Mouse (Mus musculus) Patski (cell line): ENCODE data around the gene Blvra. TPM values are rescaled to one million over a fixed set of nuclear protein-coding genes. Genes with fewer than 3 reads are reported as not detected.
"Not testable (repeated sequence)": the region's sequence is repeated elsewhere in the genome, so short reads cannot be mapped to it uniquely, and the experiment has no call there.

Source experiments
- ATAC-seq: fragments of 100-300 bp; one replicate; pipeline ENCODE4 v1.8.0; 2021
- CTCF ChIA-PET: fragments of 350-600 bp; sonication (Branson Sonifier 250); formaldehyde crosslinking; loops from one replicate; lab custom pipeline; 2022; ENCODE audit warnings: inconsistent platforms; lab: Charles Lee
- POLR2A ChIA-PET: fragments of 350-600 bp; sonication (Branson Sonifier 250); formaldehyde crosslinking; loops from one replicate; lab custom pipeline; 2022; ENCODE audit warnings: antibody characterized with exemption, inconsistent platforms; lab: Charles Lee
- DNase-seq: peaks from one replicate; pipeline ENCODE4 v3.0.0-alpha.2; 2011; ENCODE audit warnings: low read depth, low spot score
- H3K27me3 ChIP-seq: fragments of 371-371 bp; one replicate; pipeline ENCODE4 v1.5.1; 2021
- CTCF ChIP-seq: fragments of 100-300 bp; IDR thresholded peaks from one replicate; pipeline ENCODE4 v1.5.1; 2021
- in situ Hi-C: fragments of 300-500 bp; cut with MboI; formaldehyde crosslinking; loops from 3 replicates; pipeline ENCODE4 v1.11.1; 2018; ENCODE audit warnings: low pct_unique_long_range_greater_than_20kb, mixed read lengths
- polyA plus RNA-seq: library from polyadenylated mRNA; unstranded; gene quantifications from one replicate; pipeline ENCODE4 v1.2.3, GENCODE M21; 2021

Blvra gene
- polyA plus RNA-seq: 35.8 TPM

DNA sequence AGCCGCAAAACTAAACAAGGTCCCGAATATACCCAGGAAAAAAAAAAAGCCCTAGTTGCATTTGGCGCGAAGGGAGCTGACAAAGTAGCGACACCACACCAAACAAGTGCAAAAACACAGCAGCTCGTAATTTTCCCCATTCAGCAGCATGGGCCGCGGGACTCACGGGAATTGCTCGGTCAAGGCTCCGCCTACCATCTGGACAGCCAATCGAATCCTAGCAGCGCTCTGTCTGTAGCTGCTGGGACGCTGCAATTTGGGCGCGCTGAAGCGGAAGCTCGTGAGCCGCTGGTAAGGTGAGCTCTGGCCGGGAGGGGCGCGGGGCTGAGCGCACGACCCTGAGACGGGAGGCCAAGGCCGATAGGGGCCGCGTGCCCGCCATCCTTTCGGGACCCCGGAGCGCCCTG, at the start of gene Blvra:
TSS of gene Blvra (plus strand) at position 231 of the 407 bp plus-strand sequence.
- H3K27me3 ChIP-seq: no peaks in the 10 kb centered on the region
- CTCF ChIA-PET: interaction anchor here (0.6 to 1.6 kb wide), 4 partner anchors 9 to 217 kb away, joined by 3 to 5 read pairs (median 3); no protein-coding TSS in a partner anchor
- peak; percentile 99 for ATAC-seq
- TF ChIP-seq CTCF: no peak
- POLR2A ChIA-PET: no interaction called here
- in situ Hi-C loops: no loop called here
- peak; percentile 41 for DNase-seq

- H3K27me3 ChIP-seq: no peaks in the 10 kb centered on the region
- ATAC-seq (no peak), DNase-seq (no peak)
- in situ Hi-C loops: no loop called here
- ChIA-PET CTCF (interaction anchor here (1.2 kb wide), 1 partner anchor 20 kb away, joined by 3 read pairs; no protein-coding TSS in a partner anchor), POLR2A (interaction anchor here (0.7 kb wide), 1 partner anchor 15 kb away, joined by 4 read pairs; no protein-coding TSS in a partner anchor)
- no peak for TF ChIP-seq CTCF
These were observed 35.4 kb upstream of the Blvra start for GRCm38 (mm10) chr2:127035006-127035605.

DNA sequence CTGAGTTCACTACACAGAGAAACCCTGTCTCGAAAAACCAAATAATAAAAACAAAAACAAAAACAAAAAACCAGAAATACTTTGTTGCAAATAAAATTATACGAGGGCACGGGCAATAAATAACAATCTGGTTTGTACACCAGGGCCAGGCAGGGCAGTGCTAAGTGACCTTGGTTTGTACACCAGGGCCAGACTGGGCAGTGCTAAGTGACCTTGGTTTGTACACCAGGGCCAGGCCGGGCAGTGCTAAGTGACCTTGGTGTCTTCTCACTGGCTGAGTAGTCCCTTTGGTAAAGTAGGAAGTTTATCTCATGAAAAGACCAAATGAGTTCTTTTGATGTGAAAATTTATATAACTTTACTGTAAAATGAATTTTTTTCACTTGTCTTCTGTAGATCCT, 33.2 kb upstream of the Blvra start:
- no peak for DNase-seq
- TF ChIP-seq CTCF: no peak
- in situ Hi-C loops: no loop called here
- no peak for ATAC-seq
- POLR2A ChIA-PET: no interaction called here
- CTCF ChIA-PET: no interaction called here
- H3K27me3 ChIP-seq: no peaks in the 10 kb centered on the region

GRCm38 (mm10) chr2:127061471-127061870, 9.0 kb upstream of the Blvra start:
- POLR2A ChIA-PET: no interaction called here
- in situ Hi-C loops: no loop called here
- no peak for DNase-seq
- CTCF ChIA-PET: no interaction called here
- no peak for ATAC-seq
- no peaks in the 10 kb centered on the region for H3K27me3 ChIP-seq
- no peak for TF ChIP-seq CTCF

- ChIA-PET POLR2A (no interaction called here), CTCF (no interaction called here)
- no peak for DNase-seq
- in situ Hi-C loops: no loop called here
- ATAC-seq: no peak
- TF ChIP-seq CTCF: no peak
- H3K27me3 ChIP-seq: no peaks in the 10 kb centered on the region
These were observed 1.7 kb upstream of the Blvra start for GRCm38 (mm10) chr2:127068806-127069205.

DNA sequence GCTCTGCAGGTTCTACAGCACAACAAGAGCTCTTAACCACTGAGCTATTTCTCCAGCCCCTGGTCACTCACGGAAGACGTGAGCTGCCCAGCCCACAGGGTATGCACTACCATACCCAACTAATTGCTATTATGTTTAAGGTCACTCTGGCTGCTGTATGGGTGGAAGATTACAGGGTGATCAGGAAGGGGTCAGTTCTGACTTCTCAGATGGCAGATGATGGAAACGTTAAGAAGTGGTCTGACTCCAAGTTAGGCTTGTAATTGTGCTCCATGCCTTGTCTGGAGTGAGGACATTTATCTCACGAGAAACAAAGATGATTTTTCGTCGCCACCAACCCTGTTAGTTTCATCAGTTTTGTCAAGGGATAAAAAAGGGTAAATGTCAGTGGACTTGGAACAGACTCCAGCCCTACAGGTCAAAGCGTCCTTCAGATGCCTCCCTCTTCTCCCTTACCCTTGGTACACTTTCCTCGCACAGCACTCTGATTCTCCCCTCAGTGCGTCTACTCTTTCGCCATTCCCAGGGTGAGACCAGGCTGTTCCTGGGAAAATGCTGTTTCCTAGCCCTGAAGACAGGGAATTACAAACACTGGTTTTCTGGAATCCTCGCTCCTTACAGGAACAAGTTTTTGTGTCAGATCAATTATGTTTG, 557 bp upstream of the Blvra start:
- H3K27me3 ChIP-seq: no peaks in the 10 kb centered on the region
- peak; percentile 37 for ATAC-seq
- ChIA-PET CTCF (interaction anchor here (0.6 to 1.6 kb wide), 4 partner anchors 10 to 216 kb away, joined by 3 to 5 read pairs (median 3); no protein-coding TSS in a partner anchor), POLR2A (no interaction called here)
- in situ Hi-C loops: no loop called here
- TF ChIP-seq CTCF: no peak
- DNase-seq: no peak

DNA sequence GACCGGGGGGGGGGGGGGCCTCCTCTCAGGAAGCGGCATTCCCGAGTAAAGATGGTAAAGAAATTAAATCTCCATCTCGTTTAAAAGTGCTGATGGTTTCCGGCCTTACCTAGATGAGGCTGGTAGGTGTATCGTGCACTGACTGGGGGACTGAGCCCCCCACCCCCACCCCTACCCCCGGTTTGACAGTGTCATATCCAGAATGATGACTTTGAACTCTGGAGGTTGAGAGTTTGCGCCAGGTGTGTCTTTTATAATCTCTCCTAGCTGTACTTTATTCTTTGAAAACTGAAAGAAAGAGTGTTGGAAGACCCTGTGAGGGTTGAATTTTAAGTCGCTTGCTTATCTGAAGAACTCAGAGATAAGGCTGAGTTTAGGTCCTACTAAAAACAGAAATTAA, 414 bp downstream of the Blvra start:
- TF ChIP-seq CTCF: no peak
- in situ Hi-C loops: no loop called here
- POLR2A ChIA-PET: no interaction called here
- no peak for ATAC-seq
- CTCF ChIA-PET: interaction anchor here (0.6 to 1.6 kb wide), 3 partner anchors 9 to 217 kb away, joined by 3 to 5 read pairs (median 3); no protein-coding TSS in a partner anchor
- DNase-seq: no peak
- no peaks in the 10 kb centered on the region for H3K27me3 ChIP-seq

- ChIA-PET CTCF (no interaction called here), POLR2A (no interaction called here)
- H3K27me3 ChIP-seq: no peaks in the 10 kb centered on the region
These were observed 3.7 kb downstream of the Blvra start for GRCm38 (mm10) chr2:127074116-127074515.

DNA sequence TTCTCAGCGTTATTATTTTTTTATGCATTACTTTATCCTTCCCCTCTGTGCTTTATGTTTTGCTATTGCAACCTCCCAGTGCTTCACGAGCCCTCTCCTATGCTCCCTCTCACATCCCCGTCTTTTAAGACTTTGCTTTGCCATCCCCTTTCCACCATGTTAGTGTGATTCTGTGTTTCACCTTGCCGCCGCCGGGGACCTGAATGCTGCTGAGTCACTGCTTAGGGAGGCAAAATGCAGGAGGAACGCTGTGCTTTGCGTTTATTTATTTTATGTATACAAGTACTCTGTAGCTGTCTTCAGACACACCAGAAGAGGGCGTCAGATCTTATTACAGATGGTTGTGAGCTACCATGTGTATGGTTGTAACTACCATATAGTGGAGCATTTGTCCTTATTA, 7.1 kb downstream of the Blvra start:
- ATAC-seq: no peak
- H3K27me3 ChIP-seq: no peaks in the 10 kb centered on the region
- TF ChIP-seq CTCF: no peak
- no peak for DNase-seq
- in situ Hi-C loops: no loop called here
- POLR2A ChIA-PET: no interaction called here
- CTCF ChIA-PET: no interaction called here

More at GRCm38 (mm10) chr2:127074116-127074515, 3.7 kb downstream of the Blvra start:
- TF ChIP-seq CTCF: no peak
- in situ Hi-C loops: no loop called here
- ATAC-seq: no peak
- no peak for DNase-seq

DNA sequence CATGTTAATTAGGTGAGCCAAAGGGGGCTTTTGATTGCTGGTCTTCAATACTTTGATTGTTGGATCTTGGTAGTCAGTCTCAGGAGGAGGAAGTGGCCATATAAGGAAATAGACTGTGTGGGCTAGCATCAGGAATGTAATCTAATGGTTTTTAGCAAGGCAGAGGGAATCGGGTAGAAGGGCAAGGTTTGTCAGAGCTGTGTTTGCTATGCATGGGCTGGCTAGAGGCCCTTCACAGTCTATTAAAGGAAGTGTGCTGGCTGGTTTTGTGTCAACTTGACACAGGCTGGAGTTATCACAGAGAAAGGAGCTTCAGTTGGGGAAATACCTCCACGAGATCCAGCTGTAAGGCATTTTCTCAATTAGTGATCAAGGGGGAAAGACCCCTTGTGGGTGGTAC, 8.6 kb downstream of the Blvra start:
- DNase-seq, in situ Hi-C loops, ATAC-seq, POLR2A ChIA-PET, H3K27me3 ChIP-seq: not testable (repeated sequence)
- CTCF ChIA-PET: interaction anchor here (1.7 kb wide), 1 partner anchor 8 kb away, joined by 5 read pairs; the partner anchor contains the start of gene Blvra
